Mouse (Mus musculus) bone marrow, adult 2 months (tissue): ENCODE measurements around the gene Rnf145.

Experiments
- CTCF ChIP-seq: fragments of 200-500 bp; IDR thresholded peaks from 2 replicates; pipeline ENCODE4 v1.5.1; 2011; ENCODE audit warnings: low read length, control low read depth; ENCODE audit not compliant: control insufficient read depth, insufficient read depth
- POLR2A ChIP-seq: fragments of 200-500 bp; IDR thresholded peaks from 2 replicates; pipeline ENCODE4 v1.6.1; 2011; ENCODE audit warnings: low read depth, mild to moderate bottlenecking, control low read depth, low read length, borderline replicate concordance; ENCODE audit not compliant: control insufficient read depth

DNA sequence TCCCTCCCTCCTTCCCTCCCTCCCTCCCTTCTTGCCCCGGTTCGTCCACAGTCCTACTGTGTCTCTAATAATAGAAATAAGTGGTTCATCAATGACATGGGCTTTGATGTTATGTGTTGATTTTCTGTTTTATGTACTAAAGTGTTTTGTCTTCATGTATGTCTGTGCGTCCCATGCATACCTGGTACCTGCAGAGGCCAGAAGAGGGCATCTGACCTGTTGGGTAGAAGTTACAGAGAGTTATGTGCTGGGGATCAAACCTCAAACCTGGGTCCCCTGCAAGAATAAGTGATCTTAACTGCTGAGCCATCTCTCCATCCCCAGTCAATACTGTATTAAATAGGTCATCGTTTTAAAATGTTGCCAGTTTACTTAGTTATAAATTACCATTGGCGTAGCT is 11.0 kb downstream of the Rnf145 start:
- TF ChIP-seq CTCF (peak; percentile 28; the same call in 1 of the 2 replicates), POLR2A (no peak)
